Mouse (Mus musculus): Measurements from ENCODE around the gene Nup153. TPM values are rescaled to one million over a fixed set of nuclear protein-coding genes. Genes with fewer than 3 reads are reported as not detected.
A peak's percentile ranks its signal among the peaks of the same experiment; 100 is the strongest.

The Nup153 gene
- polyA plus RNA-seq, 1 experiment: 11.6 TPM

GRCm38 (mm10) chr13:46670514-46670913, 57.2 kb downstream of the Nup153 start:
- H3K36me3 ChIP-seq (ENCODE audit: control insufficient read depth, insufficient read depth): peaks cover 7% of the 10 kb centered on the region
- TF ChIP-seq POLR2A (IDR thresholded peaks at IDR 0.05; ENCODE audit: insufficient read length, low read depth): no peak
- no peaks in the 10 kb centered on the region for H3K27me3 ChIP-seq (ENCODE audit: control insufficient read depth, insufficient read depth, insufficient read length)
- peaks cover 17% of the 10 kb centered on the region for H3K79me2 ChIP-seq (ENCODE audit: control insufficient read depth, insufficient read depth)
- peak overlapping the region; percentile 41 for H3K4me3 ChIP-seq
- H3K4me2 ChIP-seq (ENCODE audit: low read depth): peak overlapping the region; percentile 75
- H3ac ChIP-seq (ENCODE audit: control insufficient read depth, insufficient read length): peak overlapping the region; percentile 33

GRCm38 (mm10) chr13:46669620-46670271, 58.0 kb downstream of the Nup153 start:
- Histone ChIP-seq H3K36me3 (ENCODE audit: control insufficient read depth, insufficient read depth) (peaks cover 7% of the 10 kb centered on the region), H3K79me2 (ENCODE audit: control insufficient read depth, insufficient read depth) (peaks cover 17% of the 10 kb centered on the region), H3K4me3 (peak overlapping the region; percentile 41), H3ac (ENCODE audit: control insufficient read depth, insufficient read length) (peak overlapping the region; percentile 33), H3K27me3 (ENCODE audit: control insufficient read depth, insufficient read depth, insufficient read length) (no peaks in the 10 kb centered on the region), H3K4me2 (ENCODE audit: low read depth) (peak overlapping the region; percentile 27)
- peak in 1 of 3 experiments; percentile 62 for TF ChIP-seq MYOD1 (IDR thresholded peaks at IDR 0.05; ENCODE audit: control insufficient read depth in 1 of 3, insufficient read length in 2 of 3, low read depth in 2 of 3)
- no peak for TF ChIP-seq TCF12 (IDR thresholded peaks at IDR 0.05; ENCODE audit: insufficient read depth, poor library complexity, severe bottlenecking)
- TF ChIP-seq USF1 (IDR thresholded peaks at IDR 0.05; ENCODE audit: low read depth): no peak
- no peak for TF ChIP-seq CEBPB (IDR thresholded peaks at IDR 0.05; ENCODE audit: insufficient read depth, poor library complexity, severe bottlenecking)
- TF ChIP-seq E2F4 (IDR thresholded peaks at IDR 0.05; ENCODE audit: insufficient read depth): no peak
- TF ChIP-seq REST (IDR thresholded peaks at IDR 0.05; ENCODE audit: insufficient read depth, insufficient read length): no peak
- no peak for TF ChIP-seq MAX (IDR thresholded peaks at IDR 0.05; ENCODE audit: low read depth)
- no peak for TF ChIP-seq TCF3 (IDR thresholded peaks at IDR 0.05; ENCODE audit: insufficient read length, low read depth)
- no peak for TF ChIP-seq SRF (IDR thresholded peaks at IDR 0.05; ENCODE audit: control insufficient read depth, insufficient read length, low read depth)
- no peak for TF ChIP-seq POLR2A (IDR thresholded peaks at IDR 0.05; ENCODE audit: insufficient read length, low read depth)
- TF ChIP-seq MYOG (IDR thresholded peaks at IDR 0.05; ENCODE audit: control insufficient read depth in 1 of 3, insufficient read depth in 1 of 3, insufficient read length in 2 of 3, low read depth in 2 of 3): peak in 1 of 3 experiments; percentile 22
- TF ChIP-seq POLR2AphosphoS2 (IDR thresholded peaks at IDR 0.05; ENCODE audit: insufficient read length, low read depth): no peak

- Histone ChIP-seq H3K27me3 (ENCODE audit: control insufficient read depth, insufficient read depth, insufficient read length) (no peaks in the 10 kb centered on the region), H3K4me2 (ENCODE audit: low read depth) (peak within 1 kb of the TSS; percentile 88), H3ac (ENCODE audit: control insufficient read depth, insufficient read length) (peak within 1 kb of the TSS; percentile 33), H3K79me2 (ENCODE audit: control insufficient read depth, insufficient read depth) (peaks cover 17% of the 10 kb centered on the region), H3K4me3 (peak within 1 kb of the TSS; percentile 41), H3K36me3 (ENCODE audit: control insufficient read depth, insufficient read depth) (peaks cover 7% of the 10 kb centered on the region)
- TF ChIP-seq POLR2A (IDR thresholded peaks at IDR 0.05; ENCODE audit: insufficient read length, low read depth) (peak; percentile 73), MYOG (IDR thresholded peaks at IDR 0.05; ENCODE audit: control insufficient read depth in 1 of 3, insufficient read depth in 1 of 3, insufficient read length in 2 of 3, low read depth in 2 of 3) (peak in 1 of 3 experiments; percentile 49), POLR2AphosphoS2 (IDR thresholded peaks at IDR 0.05; ENCODE audit: insufficient read length, low read depth) (peak; percentile 72), REST (IDR thresholded peaks at IDR 0.05; ENCODE audit: insufficient read depth, insufficient read length) (no peak), TCF3 (IDR thresholded peaks at IDR 0.05; ENCODE audit: insufficient read length, low read depth) (no peak), MYOD1 (IDR thresholded peaks at IDR 0.05; ENCODE audit: control insufficient read depth in 1 of 3, insufficient read length in 2 of 3, low read depth in 2 of 3) (peak in 1 of 3 experiments; percentile 10), TCF12 (IDR thresholded peaks at IDR 0.05; ENCODE audit: insufficient read depth, poor library complexity, severe bottlenecking) (no peak)
Observed at GRCm38 (mm10) chr13:46669048-46669619, 58.6 kb downstream of the Nup153 start, which contains the start of gene Fam8a1. Gene Fam8a1 (plus strand): TSS chr13:46669522.

GRCm38 (mm10) chr13:46663461-46663964, 64.2 kb downstream of the Nup153 start:
- Histone ChIP-seq H3K36me3 (ENCODE audit: control insufficient read depth, insufficient read depth) (no peaks in the 10 kb centered on the region), H3K79me2 (ENCODE audit: control insufficient read depth, insufficient read depth) (no peaks in the 10 kb centered on the region), H3ac (ENCODE audit: control insufficient read depth, insufficient read length) (no peak overlapping the region), H3K4me2 (ENCODE audit: low read depth) (no peak overlapping the region), H3K27me3 (ENCODE audit: control insufficient read depth, insufficient read depth, insufficient read length) (no peaks in the 10 kb centered on the region), H3K4me3 (no peak overlapping the region)
- no peak for TF ChIP-seq MYOD1 (IDR thresholded peaks at IDR 0.05; ENCODE audit: control insufficient read depth in 1 of 3, insufficient read length in 2 of 3, low read depth in 2 of 3)
- no peak for TF ChIP-seq TCF12 (IDR thresholded peaks at IDR 0.05; ENCODE audit: insufficient read depth, poor library complexity, severe bottlenecking)
- no peak for TF ChIP-seq MYOG (IDR thresholded peaks at IDR 0.05; ENCODE audit: control insufficient read depth in 1 of 3, insufficient read depth in 1 of 3, insufficient read length in 2 of 3, low read depth in 2 of 3)
- no peak for TF ChIP-seq SRF (IDR thresholded peaks at IDR 0.05; ENCODE audit: control insufficient read depth, insufficient read length, low read depth)
- no peak for TF ChIP-seq POLR2AphosphoS2 (IDR thresholded peaks at IDR 0.05; ENCODE audit: insufficient read length, low read depth)
- TF ChIP-seq POLR2A (IDR thresholded peaks at IDR 0.05; ENCODE audit: insufficient read length, low read depth): no peak

GRCm38 (mm10) chr13:46659211-46659610, 68.5 kb downstream of the Nup153 start:
- Histone ChIP-seq H3K79me2 (ENCODE audit: control insufficient read depth, insufficient read depth) (no peaks in the 10 kb centered on the region), H3K4me2 (ENCODE audit: low read depth) (no peak overlapping the region), H3K36me3 (ENCODE audit: control insufficient read depth, insufficient read depth) (no peaks in the 10 kb centered on the region), H3K4me3 (no peak overlapping the region), H3ac (ENCODE audit: control insufficient read depth, insufficient read length) (no peak overlapping the region), H3K27me3 (ENCODE audit: control insufficient read depth, insufficient read depth, insufficient read length) (no peaks in the 10 kb centered on the region)
- TF ChIP-seq MAX (IDR thresholded peaks at IDR 0.05; ENCODE audit: low read depth): no peak
- TF ChIP-seq E2F4 (IDR thresholded peaks at IDR 0.05; ENCODE audit: insufficient read depth): no peak
- TF ChIP-seq TCF3 (IDR thresholded peaks at IDR 0.05; ENCODE audit: insufficient read length, low read depth): no peak
- TF ChIP-seq POLR2AphosphoS2 (IDR thresholded peaks at IDR 0.05; ENCODE audit: insufficient read length, low read depth): no peak
- no peak for TF ChIP-seq CEBPB (IDR thresholded peaks at IDR 0.05; ENCODE audit: insufficient read depth, poor library complexity, severe bottlenecking)
- no peak for TF ChIP-seq TCF12 (IDR thresholded peaks at IDR 0.05; ENCODE audit: insufficient read depth, poor library complexity, severe bottlenecking)
- no peak for TF ChIP-seq MYOD1 (IDR thresholded peaks at IDR 0.05; ENCODE audit: control insufficient read depth in 1 of 3, insufficient read length in 2 of 3, low read depth in 2 of 3)
- no peak for TF ChIP-seq USF1 (IDR thresholded peaks at IDR 0.05; ENCODE audit: low read depth)
- TF ChIP-seq SRF (IDR thresholded peaks at IDR 0.05; ENCODE audit: control insufficient read depth, insufficient read length, low read depth): no peak
- no peak for TF ChIP-seq REST (IDR thresholded peaks at IDR 0.05; ENCODE audit: insufficient read depth, insufficient read length)

All from myocyte (in vitro differentiated cells).